Mouse (Mus musculus) midbrain, embryonic 10.5 days (tissue): ENCODE measurements around the gene Pknox2. TPM values are rescaled to one million over a fixed set of nuclear protein-coding genes. Genes with fewer than 3 reads are reported as not detected.
A peak's percentile ranks its signal among the peaks of the same experiment; 100 is the strongest.

Experiments used
- DNase-seq: peaks from one replicate; pipeline ENCODE4 v3.0.0-alpha.2; 2017; ENCODE audit warnings: low spot score
- H3K27ac ChIP-seq: fragments of 300-500 bp; sonication (generic); replicated peaks from 2 replicates; pipeline ENCODE4 v1.5.1; 2016; ENCODE audit warnings: mild to moderate bottlenecking
- H3K27me3 ChIP-seq: fragments of 300-500 bp; sonication (generic); 2 replicates; pipeline ENCODE4 v1.6.1; 2016; ENCODE audit warnings: low read depth, mild to moderate bottlenecking; ENCODE audit not compliant: poor library complexity, severe bottlenecking
- H3K36me3 ChIP-seq: fragments of 300-500 bp; sonication (generic); 2 replicates; pipeline ENCODE4 v1.6.1; 2016; ENCODE audit warnings: mild to moderate bottlenecking, moderate library complexity
- H3K4me1 ChIP-seq: fragments of 300-500 bp; sonication (generic); 2 replicates; pipeline ENCODE4 v1.6.1; 2016
- H3K4me3 ChIP-seq: fragments of 300-500 bp; sonication (generic); 2 replicates; pipeline ENCODE4 v1.5.1; 2016; ENCODE audit warnings: mild to moderate bottlenecking, moderate library complexity
- H3K9me3 ChIP-seq: fragments of 300-500 bp; sonication (generic); replicated peaks from 2 replicates; pipeline ENCODE4 v1.6.1; 2016; ENCODE audit warnings: mild to moderate bottlenecking
- WGBS: fragments of 180-500 bp; shearing (Covaris S2); methylation state at CpG from one replicate; pipeline ENCODE4 v1.1.7; 2016; 5-methylcytosine and 5-hydroxymethylcytosine counted together
- polyA plus RNA-seq: library from polyadenylated mRNA; unstranded; fragments of >200 nt; fragmentation: Nextera tagmentation; extraction: Ambion mirVana; gene quantifications from 2 replicates; pipeline ENCODE4 v1.2.1, GENCODE M21; 2016

Gene Pknox2
- polyA plus RNA-seq, 1 experiment from 2014 or later: 41.5 TPM

GRCm38 (mm10) chr9:36864862-36865813 lies 282.1 kb downstream of the Pknox2 start:
- no peak for DNase-seq

DNA sequence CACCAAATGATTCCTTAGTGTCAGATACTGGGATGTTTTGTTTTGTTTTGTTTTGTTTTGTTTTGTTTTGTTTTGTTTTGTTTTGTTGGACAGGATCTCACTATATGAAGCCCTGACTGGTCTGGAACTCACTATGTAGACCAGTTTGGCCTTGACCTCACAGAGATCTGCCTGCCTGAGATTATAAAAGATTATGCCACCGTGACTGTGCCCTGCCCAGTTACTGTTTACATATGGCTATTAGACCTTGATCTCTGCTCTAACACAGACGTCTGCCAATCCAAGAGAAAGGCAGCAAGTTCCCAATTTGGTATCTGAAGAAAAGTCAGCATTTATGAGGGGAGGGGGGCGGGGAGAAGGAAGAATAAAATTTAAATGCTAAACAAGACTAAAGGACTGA lies 283.5 kb downstream of the Pknox2 start:
- H3K27ac ChIP-seq: no peak overlapping the region
- peaks cover under 1% of the 10 kb centered on the region; the same call in 1 of the 2 replicates for H3K4me1 ChIP-seq
- no peak overlapping the region for H3K4me3 ChIP-seq
- WGBS: 78% methylated on average over 3 of the region's 3 CpGs
- no peaks in the 10 kb centered on the region for H3K9me3 ChIP-seq
- H3K27me3 ChIP-seq: no peaks in the 10 kb centered on the region
- H3K36me3 ChIP-seq: peaks cover 96% of the 10 kb centered on the region
- no peak for DNase-seq

More at GRCm38 (mm10) chr9:36864862-36865813, 282.1 kb downstream of the Pknox2 start:
- H3K9me3 ChIP-seq: no peaks in the 10 kb centered on the region
- WGBS: 54% methylated on average over 4 of the region's 4 CpGs
- no peak overlapping the region for H3K27ac ChIP-seq
- H3K27me3 ChIP-seq: no peaks in the 10 kb centered on the region
- peaks cover 97% of the 10 kb centered on the region for H3K36me3 ChIP-seq
- H3K4me1 ChIP-seq: no peaks in the 10 kb centered on the region
- no peak overlapping the region for H3K4me3 ChIP-seq

DNA sequence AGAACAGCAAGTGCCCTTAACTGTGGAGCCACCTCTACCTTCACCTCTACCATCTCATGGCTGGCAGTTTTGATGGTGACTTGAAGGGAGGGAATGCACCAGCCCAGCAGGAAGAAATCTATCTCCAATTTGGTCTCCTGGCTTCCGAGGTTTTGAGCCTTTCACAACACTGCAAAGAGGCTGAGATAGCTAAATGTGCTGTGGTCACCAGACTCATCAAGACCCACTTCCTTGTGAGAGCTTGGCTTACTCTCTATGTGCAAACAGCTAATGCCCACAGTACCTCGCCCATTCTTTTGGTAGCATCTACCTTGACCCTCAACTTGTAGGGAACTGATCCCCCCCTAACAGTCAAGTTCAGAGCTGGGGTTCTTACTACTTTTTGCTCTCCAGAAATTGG lies 284.6 kb downstream of the Pknox2 start:
- Histone ChIP-seq H3K36me3 (peaks cover 92% of the 10 kb centered on the region), H3K27ac (no peak overlapping the region), H3K9me3 (no peaks in the 10 kb centered on the region), H3K4me1 (peaks cover 9% of the 10 kb centered on the region), H3K27me3 (no peaks in the 10 kb centered on the region), H3K4me3 (no peak overlapping the region)
- WGBS: 82% methylated on average over 2 of the region's 2 CpGs
- no peak for DNase-seq

DNA sequence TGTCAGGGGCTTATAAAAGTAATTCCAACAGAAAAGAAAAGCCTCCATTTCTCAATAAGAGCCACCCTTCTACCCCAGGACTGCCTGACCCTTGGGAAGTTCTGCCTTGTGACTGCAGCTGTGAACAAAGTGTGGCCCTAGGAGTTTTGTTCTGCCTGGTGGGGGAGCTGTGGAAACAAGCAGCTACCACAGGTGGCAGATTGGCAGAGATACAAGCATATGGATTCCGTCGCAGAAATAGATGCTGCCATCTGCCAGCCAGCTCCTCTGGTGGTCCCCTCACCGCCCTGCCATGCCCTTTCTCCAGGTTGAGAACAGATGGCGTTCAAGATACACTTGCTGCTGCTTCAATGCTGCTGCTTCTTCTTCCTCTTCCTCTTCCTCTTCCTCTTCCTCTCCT lies 288.5 kb downstream of the Pknox2 start:
- Histone ChIP-seq H3K27me3 (no peaks in the 10 kb centered on the region), H3K4me3 (no peak overlapping the region), H3K4me1 (peaks cover 18% of the 10 kb centered on the region), H3K9me3 (no peaks in the 10 kb centered on the region), H3K36me3 (peaks cover 88% of the 10 kb centered on the region), H3K27ac (no peak overlapping the region)
- WGBS: 37% methylated on average over 4 of the region's 4 CpGs
- no peak for DNase-seq

- peak overlapping the region; percentile 63 for H3K27ac ChIP-seq
- H3K4me1 ChIP-seq: peaks cover 18% of the 10 kb centered on the region
- H3K27me3 ChIP-seq: no peaks in the 10 kb centered on the region
- DNase-seq: peak; percentile 34
- H3K9me3 ChIP-seq: no peaks in the 10 kb centered on the region
- peaks cover 81% of the 10 kb centered on the region for H3K36me3 ChIP-seq
- no peak overlapping the region for H3K4me3 ChIP-seq
- 7% methylated on average over 8 of the region's 8 CpGs for WGBS
These were observed 289.6 kb downstream of the Pknox2 start for GRCm38 (mm10) chr9:36857476-36858117.

DNA sequence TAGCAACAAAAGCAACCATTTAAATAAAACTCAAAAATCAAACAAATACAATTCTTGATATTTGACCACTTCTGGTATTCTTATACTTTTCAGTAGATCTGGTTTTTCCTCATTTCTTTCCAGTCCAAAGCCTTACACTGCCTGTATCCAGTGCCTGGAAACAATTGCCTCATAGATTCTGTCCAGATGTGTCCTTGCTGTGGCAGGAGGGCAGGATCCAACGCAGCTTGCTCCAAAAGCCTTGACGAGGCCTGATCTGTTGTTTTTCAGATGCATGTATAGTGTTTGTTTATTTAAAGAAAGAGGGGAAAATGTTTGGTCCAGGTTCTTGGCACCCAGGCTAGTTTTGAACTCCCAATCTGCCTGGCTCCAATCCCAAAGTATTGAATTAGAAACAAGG lies 290.9 kb downstream of the Pknox2 start:
- Histone ChIP-seq H3K36me3 (peaks cover 81% of the 10 kb centered on the region), H3K27me3 (no peaks in the 10 kb centered on the region), H3K9me3 (no peaks in the 10 kb centered on the region), H3K4me3 (no peak overlapping the region), H3K4me1 (peaks cover 18% of the 10 kb centered on the region), H3K27ac (no peak overlapping the region)
- DNase-seq: no peak
- WGBS: 77% methylated on average over 2 of the region's 2 CpGs

GRCm38 (mm10) chr9:36852175-36852574 lies 295.0 kb downstream of the Pknox2 start:
- Histone ChIP-seq H3K36me3 (peaks cover 88% of the 10 kb centered on the region), H3K9me3 (no peaks in the 10 kb centered on the region), H3K27me3 (no peaks in the 10 kb centered on the region), H3K27ac (no peak overlapping the region), H3K4me3 (no peak overlapping the region), H3K4me1 (peaks cover 5% of the 10 kb centered on the region)
- WGBS: 90% methylated on average over 2 of the region's 2 CpGs
- DNase-seq: no peak

DNA sequence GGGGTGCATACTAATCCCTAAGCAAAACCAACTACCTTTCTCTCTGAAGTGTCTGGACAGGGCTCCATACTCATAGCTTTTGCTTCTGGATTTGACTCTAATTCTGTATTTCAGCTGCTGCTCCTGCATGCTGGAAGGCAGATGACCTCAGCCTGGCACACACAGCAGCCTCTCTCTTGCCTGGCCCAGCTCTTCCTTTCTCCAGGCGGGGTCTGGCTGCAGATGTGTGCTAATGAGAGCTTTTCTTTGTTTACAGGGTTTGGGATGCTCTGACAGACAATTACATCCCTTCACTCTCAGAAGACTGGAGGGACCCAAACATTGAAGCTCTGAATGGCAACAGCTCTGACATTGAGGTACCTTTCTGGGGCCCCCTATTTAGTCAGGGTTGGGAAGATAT lies 297.1 kb downstream of the Pknox2 start:
- Histone ChIP-seq H3K27me3 (no peaks in the 10 kb centered on the region), H3K4me3 (no peak overlapping the region), H3K4me1 (no peaks in the 10 kb centered on the region), H3K36me3 (peaks cover 88% of the 10 kb centered on the region), H3K27ac (no peak overlapping the region), H3K9me3 (no peaks in the 10 kb centered on the region)
- 63% methylated on average over 1 of the region's 1 CpGs for WGBS
- DNase-seq: no peak

- H3K27ac ChIP-seq: no peak overlapping the region
- H3K27me3 ChIP-seq: no peaks in the 10 kb centered on the region
- DNase-seq: no peak
- WGBS: 85% methylated on average over 2 of the region's 2 CpGs
- H3K4me1 ChIP-seq: no peaks in the 10 kb centered on the region
- H3K36me3 ChIP-seq: peaks cover 93% of the 10 kb centered on the region
- no peaks in the 10 kb centered on the region for H3K9me3 ChIP-seq
- H3K4me3 ChIP-seq: no peak overlapping the region
These were observed 298.5 kb downstream of the Pknox2 start for GRCm38 (mm10) chr9:36848661-36849060.

GRCm38 (mm10) chr9:36846346-36846745 lies 300.9 kb downstream of the Pknox2 start:
- H3K9me3 ChIP-seq: no peaks in the 10 kb centered on the region
- H3K27ac ChIP-seq: no peak overlapping the region
- DNase-seq: no peak
- WGBS: 29% methylated on average over 4 of the region's 4 CpGs
- no peaks in the 10 kb centered on the region for H3K27me3 ChIP-seq
- no peak overlapping the region for H3K4me3 ChIP-seq
- H3K36me3 ChIP-seq: peaks cover 94% of the 10 kb centered on the region
- H3K4me1 ChIP-seq: no peaks in the 10 kb centered on the region

Other genes starting within 250 kb of the Pknox2 start
- 16.7 and 19.2 TPM in 2 replicates for gene Tmem218, start 60.8 kb upstream of the Pknox2 start, polyA plus RNA-seq
- 3.0 and 3.9 TPM in 2 replicates for gene Slc37a2, start 108.3 kb upstream of the Pknox2 start, polyA plus RNA-seq
- gene Ccdc15, start 201.0 kb upstream of the Pknox2 start, polyA plus RNA-seq: 11.7 and 13.1 TPM in 2 replicates
- 0.04 and 0.05 TPM in 2 replicates for gene Hepacam, start 219.9 kb upstream of the Pknox2 start, polyA plus RNA-seq